Mouse (Mus musculus): ENCODE measurements around the gene Otx2. TPM values are rescaled to one million over a fixed set of nuclear protein-coding genes. Genes with fewer than 3 reads are reported as not detected.
"Not testable (repeated sequence)": the region's sequence is repeated elsewhere in the genome, so short reads cannot be mapped to it uniquely, and the experiment has no call there.

Otx2 gene
- polyA plus RNA-seq, 1 experiment from 2014 or later = 83.6 TPM

- Histone ChIP-seq H3K36me3 (replicated peaks) (no peaks in the 10 kb centered on the region), H3K27ac (no peak overlapping the region), H3K4me1 (no peaks in the 10 kb centered on the region), H3K4me3 (no peak overlapping the region), H3K4me2 (no peak overlapping the region), H3K9me3 (no peaks in the 10 kb centered on the region), H3K27me3 (replicated peaks) (no peaks in the 10 kb centered on the region), H3K9ac (no peak overlapping the region)
- ATAC-seq (replicated peaks) = no peak
- WGBS = 74% methylated on average over 12 of the region's 12 CpGs
Measured at GRCm38 (mm10) chr14:48641462-48642395, 31.9 kb downstream of the Otx2 start.

GRCm38 (mm10) chr14:48633141-48633540 lies 40.5 kb downstream of the Otx2 start:
- H3K9me3 ChIP-seq = no peaks in the 10 kb centered on the region
- no peaks in the 10 kb centered on the region for H3K36me3 ChIP-seq (replicated peaks)
- H3K27ac ChIP-seq = no peak overlapping the region
- no peaks in the 10 kb centered on the region for H3K27me3 ChIP-seq (replicated peaks)
- no peak overlapping the region for H3K4me3 ChIP-seq
- no peak overlapping the region for H3K4me2 ChIP-seq
- ATAC-seq (replicated peaks) = no peak
- H3K9ac ChIP-seq = no peak overlapping the region
- H3K4me1 ChIP-seq = no peaks in the 10 kb centered on the region
- 80% methylated on average over 3 of the region's 3 CpGs for WGBS

DNA sequence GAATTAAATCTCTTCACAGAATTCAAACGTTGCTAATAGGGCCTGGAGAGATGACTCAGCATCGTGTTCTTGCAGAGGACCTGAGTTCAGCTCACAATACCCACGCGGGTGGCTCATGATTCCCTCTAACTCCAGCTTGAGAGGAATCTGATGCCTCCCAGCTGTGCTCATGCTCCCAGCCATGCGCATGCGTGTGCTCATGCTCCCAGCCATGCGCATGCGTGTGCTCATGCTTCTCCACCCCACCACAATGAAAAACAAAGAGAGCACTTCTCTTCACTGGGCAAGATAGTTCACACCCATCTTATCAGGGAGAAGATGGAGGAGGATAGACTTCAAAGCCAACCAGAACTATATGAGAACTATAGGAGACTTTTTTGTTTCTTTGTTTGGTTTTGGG lies 41.3 kb downstream of the Otx2 start:
- no peak for ATAC-seq (replicated peaks)
- H3K4me2 ChIP-seq = no peak overlapping the region
- H3K4me3 ChIP-seq = no peak overlapping the region
- H3K36me3 ChIP-seq (replicated peaks) = no peaks in the 10 kb centered on the region
- no peaks in the 10 kb centered on the region for H3K4me1 ChIP-seq
- no peaks in the 10 kb centered on the region for H3K9me3 ChIP-seq
- H3K27ac ChIP-seq = no peak overlapping the region
- no peaks in the 10 kb centered on the region for H3K27me3 ChIP-seq (replicated peaks)
- H3K9ac ChIP-seq = no peak overlapping the region
- WGBS = 89% methylated on average over 8 of the region's 8 CpGs

- no peaks in the 10 kb centered on the region for H3K4me1 ChIP-seq
- WGBS = 75% methylated on average over 2 of the region's 2 CpGs
- no peak overlapping the region for H3K27ac ChIP-seq
- no peaks in the 10 kb centered on the region for H3K9me3 ChIP-seq
- no peak for ATAC-seq (replicated peaks)
- no peaks in the 10 kb centered on the region for H3K36me3 ChIP-seq (replicated peaks)
- no peak overlapping the region for H3K4me3 ChIP-seq
- H3K9ac ChIP-seq = no peak overlapping the region
- no peaks in the 10 kb centered on the region for H3K27me3 ChIP-seq (replicated peaks)
- no peak overlapping the region for H3K4me2 ChIP-seq
Measured at GRCm38 (mm10) chr14:48631486-48631885, 42.1 kb downstream of the Otx2 start.

- Histone ChIP-seq H3K9ac (no peak overlapping the region), H3K27ac (no peak overlapping the region), H3K36me3 (replicated peaks) (no peaks in the 10 kb centered on the region), H3K9me3 (no peaks in the 10 kb centered on the region), H3K4me1 (peaks cover 6% of the 10 kb centered on the region; the same call in 1 of the 2 replicates), H3K27me3 (replicated peaks) (no peaks in the 10 kb centered on the region), H3K4me3 (no peak overlapping the region), H3K4me2 (no peak overlapping the region)
- 67% methylated on average over 9 of the region's 9 CpGs for WGBS
- ATAC-seq (replicated peaks) = no peak
Measured at GRCm38 (mm10) chr14:48629404-48629803, 44.2 kb downstream of the Otx2 start.

DNA sequence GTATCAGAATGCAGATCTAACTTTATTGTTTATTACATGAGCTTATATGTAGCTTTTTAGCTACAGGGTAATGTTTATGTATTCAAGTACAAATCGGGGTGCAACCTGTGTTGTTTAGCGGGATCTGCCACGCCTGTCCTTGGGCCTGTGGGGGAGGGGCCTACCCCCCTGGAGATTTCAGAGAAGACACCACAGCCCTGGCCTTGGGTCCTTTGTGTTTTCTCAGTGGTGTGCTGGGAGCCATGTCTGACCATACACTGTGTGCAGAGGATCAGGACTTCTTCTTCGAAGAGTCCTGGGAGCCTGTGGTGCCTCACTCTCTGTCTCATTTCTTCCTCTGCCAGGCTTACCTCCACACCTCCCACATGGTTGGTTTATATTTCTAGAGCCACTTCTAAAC lies 47.3 kb downstream of the Otx2 start:
- Histone ChIP-seq H3K36me3 (replicated peaks) (no peaks in the 10 kb centered on the region), H3K9me3 (no peaks in the 10 kb centered on the region), H3K9ac (no peak overlapping the region), H3K4me2 (no peak overlapping the region), H3K27ac (no peak overlapping the region), H3K27me3 (replicated peaks) (no peaks in the 10 kb centered on the region), H3K4me1 (peaks cover 6% of the 10 kb centered on the region; the same call in 1 of the 2 replicates), H3K4me3 (no peak overlapping the region)
- 86% methylated on average over 4 of the region's 4 CpGs for WGBS
- ATAC-seq (replicated peaks) = no peak

DNA sequence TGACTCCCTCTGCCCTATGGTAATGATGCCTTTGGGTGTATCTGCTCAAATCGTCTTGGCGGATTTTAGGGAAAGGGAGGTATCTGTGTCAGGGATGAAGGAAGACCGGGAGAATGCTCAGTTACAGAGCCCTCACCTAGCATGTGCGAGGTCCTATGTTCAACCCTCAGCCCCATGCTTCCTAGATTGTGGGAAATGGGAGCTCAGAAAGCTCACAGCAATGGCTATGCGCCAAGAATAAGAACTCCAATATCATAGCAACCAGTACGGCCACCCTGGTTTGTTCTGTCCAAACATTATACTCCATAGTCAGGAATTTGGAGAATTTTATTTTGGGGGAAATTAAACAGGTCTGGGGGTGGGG lies 48.3 kb downstream of the Otx2 start:
- Histone ChIP-seq H3K9ac (no peak overlapping the region), H3K27ac (no peak overlapping the region), H3K27me3 (replicated peaks) (no peaks in the 10 kb centered on the region), H3K9me3 (no peaks in the 10 kb centered on the region), H3K36me3 (replicated peaks) (no peaks in the 10 kb centered on the region), H3K4me1 (peaks cover 6% of the 10 kb centered on the region; the same call in 1 of the 2 replicates), H3K4me3 (no peak overlapping the region), H3K4me2 (no peak overlapping the region)
- 63% methylated on average over 6 of the region's 6 CpGs for WGBS
- ATAC-seq (replicated peaks) = no peak

DNA sequence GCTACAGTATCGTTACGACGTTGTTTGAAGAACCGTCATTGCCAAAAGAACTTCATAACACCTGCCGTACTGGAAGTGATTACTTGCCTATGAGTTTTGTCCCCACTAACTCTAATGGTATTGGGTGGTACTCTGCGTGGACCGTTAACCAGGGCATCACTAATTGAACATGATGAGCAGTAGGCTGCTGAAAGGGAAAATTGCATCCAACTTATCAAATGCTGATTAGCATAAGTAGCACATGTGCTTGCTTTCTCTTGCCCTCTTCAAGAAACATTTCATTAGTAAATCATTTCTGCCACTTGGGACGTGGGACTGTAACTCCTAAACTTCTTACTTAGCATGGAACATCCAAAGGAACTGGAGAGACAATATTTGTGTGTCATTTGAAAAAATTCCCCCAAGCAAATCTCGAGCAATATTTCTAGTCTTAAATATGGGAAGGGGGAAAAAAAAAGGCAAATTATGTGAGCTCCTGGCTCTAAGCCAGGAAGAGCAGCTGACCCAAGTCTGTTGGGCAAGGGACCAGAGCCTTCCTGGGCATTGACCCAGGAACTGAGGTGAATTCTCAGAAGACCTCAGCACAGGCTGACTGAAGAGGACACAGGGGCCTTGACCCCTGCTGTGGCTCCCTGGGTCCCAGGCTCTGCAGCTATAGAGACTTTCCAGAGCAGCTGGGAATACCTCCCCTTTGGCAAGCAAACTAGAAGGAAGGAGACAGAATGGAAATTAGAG lies 48.9 kb downstream of the Otx2 start:
- ATAC-seq (replicated peaks) = no peak
- H3K27me3 ChIP-seq (replicated peaks) = no peaks in the 10 kb centered on the region
- no peak overlapping the region for H3K4me2 ChIP-seq
- H3K36me3 ChIP-seq (replicated peaks) = no peaks in the 10 kb centered on the region
- H3K4me1 ChIP-seq = peaks cover 6% of the 10 kb centered on the region; the same call in 1 of the 2 replicates
- H3K9me3 ChIP-seq = no peaks in the 10 kb centered on the region
- H3K27ac ChIP-seq = no peak overlapping the region
- H3K4me3 ChIP-seq = no peak overlapping the region
- 69% methylated on average over 9 of the region's 9 CpGs for WGBS
- no peak overlapping the region for H3K9ac ChIP-seq

DNA sequence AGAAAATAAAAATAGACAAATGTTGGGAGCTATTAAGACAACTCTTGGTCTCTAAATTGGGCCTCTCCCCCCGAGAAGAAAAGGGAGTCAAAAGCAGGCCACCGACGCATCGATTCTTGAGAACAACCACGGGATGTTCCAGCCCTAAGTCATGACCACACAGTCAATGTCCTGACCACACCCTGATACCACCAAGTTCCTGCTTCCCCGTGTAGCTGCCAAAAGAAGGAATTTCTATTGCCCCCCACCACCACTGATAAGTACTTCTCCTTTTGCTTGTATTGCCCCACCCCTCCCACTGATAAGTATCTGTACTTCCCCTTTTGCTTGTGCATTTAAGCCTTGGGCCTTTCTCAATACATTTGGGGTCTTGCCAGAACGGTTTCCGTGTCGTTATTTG lies 50.9 kb downstream of the Otx2 start:
- H3K4me1 ChIP-seq; H3K4me3 ChIP-seq; H3K36me3 ChIP-seq (replicated peaks); H3K27ac ChIP-seq; ATAC-seq (replicated peaks); H3K4me2 ChIP-seq; H3K9ac ChIP-seq; H3K9me3 ChIP-seq; H3K27me3 ChIP-seq (replicated peaks): not testable (repeated sequence)
- WGBS = 89% methylated on average over 9 of the region's 9 CpGs

- Histone ChIP-seq H3K27me3 (replicated peaks) (no peaks in the 10 kb centered on the region), H3K4me3 (no peak overlapping the region), H3K36me3 (replicated peaks) (no peaks in the 10 kb centered on the region), H3K9me3 (no peaks in the 10 kb centered on the region), H3K4me1 (peaks cover 4% of the 10 kb centered on the region; the same call in 1 of the 2 replicates), H3K27ac (no peak overlapping the region), H3K9ac (no peak overlapping the region), H3K4me2 (no peak overlapping the region)
- ATAC-seq (replicated peaks) = no peak
- 40% methylated on average over 5 of the region's 5 CpGs for WGBS
Measured at GRCm38 (mm10) chr14:48616361-48616760, 57.3 kb downstream of the Otx2 start.

DNA sequence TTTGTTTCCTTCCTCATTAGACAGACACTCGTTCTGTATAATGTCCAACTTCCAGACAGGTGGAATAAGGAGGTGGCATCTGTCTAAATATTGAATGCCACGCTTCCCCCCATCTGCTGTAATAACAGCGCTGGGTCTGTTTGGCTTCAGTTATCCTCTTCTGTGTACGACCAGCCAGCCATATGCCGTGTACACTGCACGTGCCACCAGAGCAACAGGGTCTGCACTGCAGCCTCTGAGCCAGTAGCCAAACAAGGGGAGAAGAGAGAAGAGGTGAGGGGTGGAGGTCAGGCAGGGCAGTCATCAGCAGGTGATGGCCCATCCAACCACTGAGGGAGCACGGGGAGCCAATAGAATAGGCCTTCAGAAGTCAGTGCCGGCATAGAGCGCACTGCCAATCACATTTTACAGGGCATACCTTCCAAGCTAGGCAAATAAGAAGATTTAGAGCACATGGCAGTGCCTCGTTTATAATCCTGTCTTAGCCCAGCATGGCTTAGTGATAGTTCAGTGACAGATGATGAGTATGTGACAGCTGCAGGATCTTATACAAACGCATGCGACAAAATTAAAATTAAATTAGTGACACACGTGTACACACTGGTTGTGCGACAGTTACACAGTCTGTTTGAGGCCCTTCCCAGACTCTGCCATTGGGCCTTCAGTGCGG lies 64.8 kb downstream of the Otx2 start:
- H3K9ac ChIP-seq = no peak overlapping the region
- H3K4me3 ChIP-seq = no peak overlapping the region
- WGBS = 51% methylated on average over 14 of the region's 15 CpGs

More for the DNA sequence above, 64.8 kb downstream of the Otx2 start:
- no peak overlapping the region for H3K27ac ChIP-seq
- no peaks in the 10 kb centered on the region for H3K36me3 ChIP-seq (replicated peaks)
- no peaks in the 10 kb centered on the region for H3K9me3 ChIP-seq
- H3K27me3 ChIP-seq (replicated peaks) = no peaks in the 10 kb centered on the region
- ATAC-seq (replicated peaks) = peak; percentile 70
- 0 out of 2 replicates have a peak, but pooled peaks cover 4% of the 10 kb centered on the region for H3K4me1 ChIP-seq
- H3K4me2 ChIP-seq = peak overlapping the region; percentile 3
